Mouse (Mus musculus) stomach, postnatal 0 days (tissue): ENCODE data around the gene Ocln.

Source experiments
- CTCF ChIP-seq: IDR thresholded peaks from 2 replicates; pipeline ENCODE4 v1.5.1; 2016; ENCODE audit warnings: antibody characterized with exemption, low read depth, mild to moderate bottlenecking, moderate library complexity
- EP300 ChIP-seq: optimal IDR thresholded peaks from 2 replicates; pipeline ENCODE3; 2016; ENCODE audit warnings: antibody characterized with exemption

DNA sequence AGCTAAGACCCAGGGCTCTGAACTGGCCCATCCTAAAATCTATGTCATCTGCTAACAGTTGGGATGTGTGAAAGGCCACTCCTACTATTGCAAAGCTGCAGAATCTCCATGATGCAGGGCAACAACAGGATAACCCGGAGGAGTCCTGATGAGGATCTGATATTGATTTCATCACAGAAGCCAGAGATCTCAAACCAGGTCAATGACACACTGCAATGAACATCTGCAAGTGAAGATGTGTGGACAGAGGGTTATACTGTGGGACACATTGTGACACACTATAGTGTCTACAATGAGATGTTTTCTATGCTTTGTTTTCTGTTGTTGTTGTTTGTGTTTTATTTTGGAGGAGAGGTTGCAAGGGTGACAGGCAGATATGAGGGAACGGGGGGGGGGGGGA lies 28.8 kb downstream of the Ocln start:
- TF ChIP-seq EP300 = no peak
- TF ChIP-seq CTCF = no peak
